Mouse (Mus musculus): Measurements from ENCODE around the gene Mbtps1.

Mbtps1 gene

DNA sequence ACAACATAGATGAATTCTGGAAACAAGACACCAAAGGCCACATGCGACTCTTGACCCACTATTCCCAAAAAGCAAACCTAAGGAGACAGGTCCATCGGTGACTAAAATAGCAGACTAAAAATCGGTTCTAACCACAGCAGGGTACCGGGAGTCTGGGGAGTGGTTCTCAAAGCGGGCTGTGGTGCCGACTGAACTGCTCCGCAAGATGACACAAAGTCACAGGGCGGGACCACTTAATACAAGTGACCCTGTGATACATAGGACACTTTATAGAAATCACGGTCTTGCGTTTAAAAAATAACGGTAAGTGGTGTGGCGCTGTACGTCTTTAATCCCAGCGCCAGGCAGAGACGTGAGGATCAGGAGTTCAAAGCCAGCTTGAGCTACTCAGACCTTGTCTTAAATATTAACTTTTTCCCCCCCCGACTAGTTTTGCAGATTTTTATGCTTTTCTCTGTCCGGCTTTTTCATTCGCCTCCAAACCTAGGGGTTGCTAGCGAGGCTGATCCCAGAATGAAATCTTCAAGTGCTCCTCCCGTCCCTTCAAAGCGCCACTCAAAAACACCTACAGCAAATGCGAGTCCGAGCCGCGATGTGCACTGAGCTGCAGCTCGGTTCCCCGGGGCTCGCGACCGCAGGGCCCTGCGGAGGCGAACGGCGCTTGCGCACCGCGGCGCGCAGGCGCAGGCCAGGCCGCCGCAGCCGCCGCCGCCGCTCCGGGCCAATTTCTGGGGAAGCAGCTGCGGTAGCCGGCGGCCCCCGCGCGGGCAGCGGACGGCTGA is 523 bp downstream of the Mbtps1 start:
- DNase-seq (ENCODE audit: low read depth, low spot score): no peak

- DNase-seq (ENCODE audit: low read depth, low spot score): peak; percentile 24
Measured at GRCm38 (mm10) chr8:119557132-119557531, 1.4 kb downstream of the Mbtps1 start.

- no peak for DNase-seq (ENCODE audit: low read depth, low spot score)
Measured at GRCm38 (mm10) chr8:119555861-119556260, 2.7 kb downstream of the Mbtps1 start.

DNA sequence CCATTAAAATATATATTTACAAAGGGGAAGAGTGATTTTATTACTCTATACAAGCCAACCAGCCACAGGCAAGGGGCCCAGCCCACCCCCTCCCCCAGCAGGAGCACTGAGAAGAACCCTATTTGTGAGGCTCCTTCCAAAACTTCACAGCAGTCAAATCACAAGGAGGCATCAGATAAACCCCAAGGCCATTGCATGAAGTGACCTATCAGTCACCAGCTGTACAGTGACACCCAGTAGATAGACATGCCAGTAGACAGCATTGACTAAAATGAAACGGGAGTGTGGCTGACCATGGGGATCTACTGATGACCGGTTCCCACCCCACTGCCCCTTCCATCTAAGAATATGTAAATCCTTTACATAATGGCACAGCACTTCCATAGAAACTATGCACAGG is 5.6 kb downstream of the Mbtps1 start:
- no peak for DNase-seq (ENCODE audit: low read depth, low spot score)

DNA sequence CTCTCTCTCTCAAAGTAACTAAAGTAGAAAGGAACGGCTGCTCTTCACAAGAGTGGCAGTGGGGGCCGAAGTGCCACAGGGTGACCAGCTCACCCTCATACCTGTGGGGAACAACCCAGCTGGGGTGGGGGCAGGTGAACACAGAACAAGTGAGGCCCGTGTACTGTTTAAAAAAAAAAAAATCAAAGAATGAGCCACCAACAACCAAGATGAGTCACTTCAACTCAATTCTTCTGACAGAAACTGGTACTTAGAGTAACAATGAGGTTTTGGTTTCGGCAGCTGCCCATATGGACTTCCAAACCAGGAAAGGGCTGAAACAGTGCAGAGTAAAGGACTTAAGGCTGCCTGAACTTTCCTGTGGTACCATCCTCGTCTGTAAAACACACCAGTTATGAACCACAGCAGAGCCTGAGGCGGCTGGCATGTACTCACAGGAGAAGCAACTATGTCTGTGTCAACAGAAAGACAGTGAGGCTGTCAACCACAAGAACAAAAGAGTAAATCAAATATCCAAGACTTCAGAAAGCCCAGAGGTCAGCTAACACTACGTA is 9.9 kb downstream of the Mbtps1 start:
- DNase-seq (ENCODE audit: low read depth, low spot score): no peak

DNA sequence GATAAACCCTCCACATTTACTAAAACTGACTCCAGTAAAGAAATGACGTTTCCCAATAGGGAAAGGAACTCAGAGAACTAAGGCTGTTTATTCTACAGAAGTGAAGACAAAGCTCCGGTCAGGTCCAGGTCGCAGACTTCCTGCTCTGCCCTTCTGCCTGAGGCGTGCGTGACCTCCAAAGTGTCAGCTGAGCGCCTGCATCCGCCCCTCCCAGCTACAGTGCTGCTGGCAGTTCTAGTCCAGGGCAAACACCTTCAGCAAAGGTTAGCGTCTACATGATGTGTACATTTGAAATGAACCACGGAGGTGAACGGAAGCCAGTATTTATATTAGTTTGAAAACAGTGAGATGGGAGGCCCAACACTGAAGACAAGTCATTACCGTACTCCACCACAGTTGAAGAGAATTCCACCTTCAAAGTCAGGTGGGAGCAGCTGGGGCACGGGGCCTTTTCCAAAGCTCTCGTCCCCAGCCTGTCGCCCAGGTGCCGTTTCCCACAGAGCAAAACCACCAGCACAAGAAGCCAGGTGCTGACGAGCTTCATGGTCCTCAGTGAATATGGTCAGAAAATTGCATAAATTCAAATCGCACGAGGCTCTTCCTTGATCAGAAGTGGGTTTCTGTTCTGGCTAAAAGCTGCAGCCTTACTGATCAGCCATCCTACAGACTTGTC is 11.4 kb downstream of the Mbtps1 start:
- no peak for DNase-seq (ENCODE audit: low read depth, low spot score)

DNA sequence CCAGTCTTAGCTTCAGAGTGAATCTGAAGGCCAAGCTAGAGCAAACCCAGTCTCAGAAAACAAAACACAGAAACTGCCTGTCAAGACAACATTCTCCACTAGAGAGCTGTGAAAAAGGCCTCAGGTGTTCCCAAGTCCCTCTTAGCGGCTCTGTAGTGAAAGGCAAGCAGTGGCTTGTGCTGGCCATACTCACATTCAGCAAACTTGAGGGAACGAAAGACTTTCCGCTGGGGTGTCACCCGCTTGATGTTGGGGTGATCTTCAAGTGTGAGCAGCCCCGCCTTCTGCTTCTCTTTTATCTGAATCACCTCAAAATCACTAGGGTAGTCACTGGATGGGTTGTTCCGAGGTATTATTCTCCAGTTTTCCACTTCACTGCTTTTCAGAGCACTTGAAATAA is 12.7 kb downstream of the Mbtps1 start:
- no peak for DNase-seq (ENCODE audit: low read depth, low spot score)

- DNase-seq (ENCODE audit: low read depth, low spot score): no peak
Measured at GRCm38 (mm10) chr8:119545180-119545579, 13.4 kb downstream of the Mbtps1 start.

DNA sequence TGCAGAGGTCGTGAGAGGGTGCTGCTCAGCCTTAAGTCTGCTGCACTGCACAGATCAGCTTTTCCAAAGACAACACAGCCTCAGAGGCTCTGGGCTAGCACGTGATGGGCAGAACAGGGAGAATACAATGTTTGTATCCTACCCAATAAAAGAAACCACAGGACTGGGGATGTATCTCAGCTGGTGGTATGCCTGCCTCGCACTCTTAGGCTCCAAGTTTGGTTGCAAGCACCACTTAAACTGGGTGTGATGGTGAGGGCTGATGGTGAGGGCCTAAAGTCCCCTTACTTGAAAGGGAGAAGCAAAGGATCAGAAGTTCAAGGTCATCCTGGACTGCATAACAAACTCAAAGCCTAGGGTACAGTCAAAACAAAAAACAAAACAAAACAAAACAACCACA is 13.9 kb downstream of the Mbtps1 start:
- DNase-seq (ENCODE audit: low read depth, low spot score): no peak

- no peak for DNase-seq (ENCODE audit: low read depth, low spot score)
Measured at GRCm38 (mm10) chr8:119531973-119532372, 26.6 kb downstream of the Mbtps1 start.

DNA sequence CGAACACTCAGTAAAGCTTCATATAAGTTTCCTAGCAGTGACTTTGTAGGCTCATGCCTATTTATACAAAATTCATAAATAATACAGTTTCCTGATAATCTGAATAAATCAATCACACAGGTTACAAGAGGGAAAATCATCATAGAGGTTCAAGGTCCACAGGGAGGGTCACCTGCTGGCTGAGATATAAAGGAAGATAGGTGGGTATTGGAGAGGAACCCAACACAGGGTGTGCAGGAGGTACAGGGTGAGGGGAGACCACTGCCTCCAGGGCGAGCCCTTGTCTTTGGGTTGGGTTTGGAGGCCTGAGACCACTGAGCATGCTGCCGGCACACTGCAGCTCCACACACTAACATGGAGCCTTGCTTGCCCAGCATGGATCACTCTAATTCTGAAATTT is 27.1 kb downstream of the Mbtps1 start:
- no peak for DNase-seq (ENCODE audit: low read depth, low spot score)

DNA sequence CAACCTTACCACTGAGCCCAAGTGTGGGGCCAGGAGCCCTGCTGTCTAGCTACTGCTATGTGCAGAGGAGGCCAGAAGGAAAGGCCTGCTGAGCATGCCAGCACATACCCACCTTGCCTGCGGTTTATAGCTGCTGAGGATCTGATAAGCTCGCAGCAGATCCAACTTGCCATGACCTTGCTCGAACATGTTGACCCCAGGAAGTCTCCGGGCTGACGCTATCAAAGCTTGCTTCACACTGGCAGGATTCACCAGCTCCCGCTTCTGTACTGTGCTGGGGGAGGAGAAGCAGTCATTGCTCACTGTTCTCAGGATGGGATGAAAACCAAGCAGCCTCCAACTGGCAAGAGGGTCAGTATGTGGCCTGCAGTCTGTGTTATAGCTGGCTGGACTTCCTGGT is 27.6 kb downstream of the Mbtps1 start:
- DNase-seq (ENCODE audit: low read depth, low spot score): no peak

DNA sequence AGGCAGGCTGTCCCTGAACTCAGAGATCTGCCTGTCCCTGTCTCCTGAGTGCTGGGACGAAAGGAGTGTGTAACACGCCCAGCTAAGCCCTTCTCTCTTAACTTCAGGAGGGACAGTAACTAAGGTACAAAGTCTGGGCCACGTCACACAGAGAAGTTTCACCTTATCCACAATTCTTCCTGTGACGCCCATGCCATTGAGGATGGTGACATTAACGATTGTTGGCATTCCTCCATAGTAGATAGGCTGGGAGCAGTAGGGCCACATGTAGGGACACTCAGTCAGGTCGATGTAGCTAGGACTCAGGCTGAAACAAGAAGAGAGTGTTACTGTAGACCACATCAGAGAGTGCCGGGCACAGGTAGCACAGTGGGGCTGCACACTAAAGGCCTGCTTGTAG is 29.8 kb downstream of the Mbtps1 start:
- DNase-seq (ENCODE audit: low read depth, low spot score): no peak

- peak; percentile 12 for DNase-seq (ENCODE audit: low read depth, low spot score)
Measured at GRCm38 (mm10) chr8:119520102-119520501, 38.4 kb downstream of the Mbtps1 start.

DNA sequence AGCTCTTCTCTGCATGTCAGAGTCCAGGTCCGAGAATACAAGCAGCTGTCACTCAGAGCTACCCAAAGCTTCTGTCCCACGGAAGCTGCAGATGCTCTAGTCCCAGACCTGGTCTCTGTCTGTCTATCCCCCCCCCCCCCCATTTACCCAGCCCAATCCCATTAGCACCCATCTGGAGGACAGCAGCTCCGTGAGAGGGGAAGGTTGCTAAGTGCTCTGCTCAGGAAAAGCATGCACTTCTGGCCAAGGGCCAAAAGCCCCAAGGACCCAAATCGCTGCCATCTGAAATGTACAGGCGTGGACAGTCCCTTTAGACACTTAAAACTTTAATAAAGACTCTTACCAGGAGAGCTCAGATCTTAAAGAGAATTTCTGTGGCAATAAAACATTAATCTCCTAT is 41.9 kb downstream of the Mbtps1 start:
- no peak for DNase-seq (ENCODE audit: low read depth, low spot score)

DNA sequence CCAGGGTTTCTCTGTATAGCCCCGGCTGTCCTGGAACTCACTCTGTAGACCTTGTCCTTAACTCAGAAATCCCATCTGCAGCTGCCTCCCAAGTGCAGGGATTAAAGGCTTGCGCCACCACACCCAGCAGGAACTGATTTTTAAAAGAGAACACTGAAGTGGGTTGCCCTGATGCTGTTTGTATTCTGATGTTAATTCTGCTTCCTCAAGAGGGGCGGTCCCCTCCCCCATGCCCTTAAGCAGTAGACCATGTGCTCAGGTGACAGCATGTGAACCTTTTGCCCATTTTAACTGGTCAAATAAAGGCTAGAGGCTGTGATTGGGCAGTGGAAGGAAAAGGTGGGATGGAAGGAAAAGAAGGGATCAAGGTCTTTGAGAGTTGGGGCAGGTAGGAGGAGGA is 42.8 kb downstream of the Mbtps1 start:
- DNase-seq (ENCODE audit: low read depth, low spot score): peak; percentile 9

DNA sequence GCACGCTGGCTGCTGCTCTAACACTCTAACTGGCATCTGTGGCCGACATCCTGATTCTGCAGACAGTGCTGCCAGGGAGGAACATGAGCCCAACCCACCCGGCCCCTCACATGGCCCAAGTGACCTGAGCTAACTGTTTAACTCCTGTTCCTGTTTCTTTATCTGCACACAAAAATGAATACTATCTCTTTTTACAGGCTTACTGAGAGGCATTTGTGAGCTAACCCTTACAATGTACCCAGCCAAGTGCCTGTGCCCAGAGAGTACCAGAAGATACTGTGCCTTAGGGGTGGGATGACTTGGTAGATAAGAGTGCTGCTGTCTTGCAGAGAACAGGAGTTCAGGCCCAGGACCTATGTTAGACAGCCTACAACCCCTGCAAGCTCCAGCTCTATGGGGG is 43.6 kb downstream of the Mbtps1 start:
- DNase-seq (ENCODE audit: low read depth, low spot score): no peak

DNA sequence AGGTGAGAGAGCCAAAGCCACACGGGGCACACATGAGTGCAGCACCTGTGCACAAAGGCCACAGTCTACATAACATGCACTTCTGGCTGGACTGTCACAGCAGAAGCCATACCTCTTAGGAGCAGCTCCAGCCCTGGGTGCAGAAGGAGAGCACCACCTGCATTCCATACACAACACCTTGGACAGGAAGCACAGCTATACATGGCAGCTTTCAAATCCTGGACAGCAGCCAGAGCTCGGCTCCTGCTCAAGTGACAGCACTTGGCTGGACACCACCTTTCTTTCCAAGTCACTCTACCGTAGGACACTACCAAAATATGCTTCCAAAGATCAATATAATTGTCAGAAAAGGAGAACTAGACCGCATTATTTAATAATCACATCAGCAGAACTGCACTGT is 45.1 kb downstream of the Mbtps1 start:
- no peak for DNase-seq (ENCODE audit: low read depth, low spot score)

DNA sequence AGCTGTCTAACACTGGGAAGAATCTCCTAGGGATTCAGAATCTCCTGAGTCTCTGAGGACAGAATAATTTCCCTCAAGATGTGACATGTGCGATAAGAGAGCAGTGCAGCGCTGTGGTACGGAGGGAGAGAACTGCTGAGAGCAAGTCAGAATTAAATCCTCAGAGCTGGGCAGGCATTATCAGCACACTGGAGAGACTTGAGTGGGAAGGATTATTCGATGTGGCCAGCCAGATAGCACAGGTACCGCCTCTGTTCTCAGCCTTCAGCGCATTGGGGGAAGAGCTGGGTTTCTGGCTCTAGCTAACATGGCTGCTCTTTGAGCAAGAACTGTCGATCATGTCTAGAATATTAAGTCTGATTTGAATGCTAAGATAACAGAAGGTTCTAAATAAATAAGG is 46.8 kb downstream of the Mbtps1 start:
- no peak for DNase-seq (ENCODE audit: low read depth, low spot score)

GRCm38 (mm10) chr8:119510471-119510870 is 48.1 kb downstream of the Mbtps1 start:
- no peak for DNase-seq (ENCODE audit: low read depth, low spot score)

GRCm38 (mm10) chr8:119506106-119506505 is 52.4 kb downstream of the Mbtps1 start:
- no peak for DNase-seq (ENCODE audit: low read depth, low spot score)

DNA sequence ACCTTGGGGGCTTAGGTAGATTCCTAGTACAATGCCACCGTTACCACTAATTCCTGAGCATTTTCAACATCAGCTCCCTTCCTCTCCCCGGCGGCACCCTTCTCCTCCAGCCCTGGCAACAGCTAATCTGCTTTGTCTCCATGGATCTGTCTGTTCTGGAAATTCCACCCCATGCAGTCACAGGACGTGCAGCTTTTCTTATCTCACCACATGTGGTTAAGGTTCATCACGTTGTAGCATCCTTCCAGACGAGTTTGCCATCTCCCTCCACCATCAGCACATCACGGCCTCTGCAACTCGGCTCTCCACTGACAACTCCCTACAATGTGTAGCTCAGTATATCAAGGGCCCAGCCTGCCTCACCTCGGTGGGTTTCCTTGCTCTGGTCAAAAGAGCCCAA is 53.0 kb downstream of the Mbtps1 start:
- no peak for DNase-seq (ENCODE audit: low read depth, low spot score)

DNA sequence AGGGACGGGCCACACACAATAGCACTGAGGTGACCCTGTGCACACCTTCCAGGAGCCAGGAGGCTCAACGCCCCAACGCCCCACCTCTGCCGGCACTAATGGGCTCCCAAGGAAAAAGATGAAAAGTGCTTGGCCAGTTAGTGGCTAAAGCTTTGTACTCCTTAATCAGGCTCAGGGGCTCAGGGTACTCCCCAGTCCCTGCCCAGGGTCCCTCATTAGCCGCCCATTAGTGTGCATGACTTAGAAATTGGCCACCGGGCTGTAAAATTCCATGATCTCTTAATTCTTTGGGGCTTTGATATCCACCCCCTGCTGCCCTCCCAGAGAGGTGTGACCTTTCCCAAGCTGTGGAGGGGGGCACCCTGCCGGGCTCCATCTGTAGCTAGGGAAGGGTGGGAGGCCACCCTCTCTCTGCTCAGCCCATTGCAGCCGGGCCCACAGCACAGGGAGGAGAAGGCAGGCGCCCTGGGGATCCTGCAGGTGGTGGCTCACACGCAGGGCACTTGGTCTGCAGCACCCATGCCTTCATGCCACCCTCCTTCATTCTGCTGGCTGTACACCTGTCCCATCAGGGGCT is 55.3 kb downstream of the Mbtps1 start:
- DNase-seq (ENCODE audit: low read depth, low spot score): no peak
